Mouse (Mus musculus): ENCODE data around the gene Bicra. TPM values are rescaled to one million over a fixed set of nuclear protein-coding genes. Genes with fewer than 3 reads are reported as not detected.

Gene Bicra
- polyA plus RNA-seq, 1 experiment = 21.2 TPM

GRCm38 (mm10) chr7:15945721-15946536, 101.8 kb downstream of the Bicra start, which contains the start of gene Nop53:
TSS of gene Nop53 (minus strand) at chr7:15946074.
- DNase-seq = peak; percentile 94
- no peak for TF ChIP-seq CTCF (IDR thresholded peaks at IDR 0.05; ENCODE audit: insufficient read depth, low read length)
- TF ChIP-seq POLR2A (IDR thresholded peaks at IDR 0.05; ENCODE audit: borderline replicate concordance, extremely low read depth, low read depth, low read length) = peak; percentile 75; the same call in 1 of the 2 replicates
- peaks cover 7% of the 10 kb centered on the region for H3K4me1 ChIP-seq (ENCODE audit: control insufficient read depth, insufficient read depth, low read length)
- WGBS = 1% methylated on average over 59 of the region's 59 CpGs
- peak within 1 kb of the TSS; percentile 61 for H3K4me3 ChIP-seq (replicated peaks; ENCODE audit: extremely low read depth, low read depth, low read length)

GRCm38 (mm10) chr7:15945211-15945610, 102.5 kb downstream of the Bicra start:
- H3K4me1 ChIP-seq (ENCODE audit: control insufficient read depth, insufficient read depth, low read length) = peaks cover 7% of the 10 kb centered on the region
- 4% methylated on average over 8 of the region's 8 CpGs for WGBS

GRCm38 (mm10) chr7:15944311-15944710, 103.4 kb downstream of the Bicra start:
- 89% methylated on average over 1 of the region's 1 CpGs for WGBS
- TF ChIP-seq CTCF (IDR thresholded peaks at IDR 0.05; ENCODE audit: insufficient read depth, low read length) (no peak), POLR2A (IDR thresholded peaks at IDR 0.05; ENCODE audit: borderline replicate concordance, extremely low read depth, low read depth, low read length) (no peak)

More at GRCm38 (mm10) chr7:15945211-15945610, 102.5 kb downstream of the Bicra start:
- no peak for DNase-seq
- peak overlapping the region; percentile 61 for H3K4me3 ChIP-seq (replicated peaks; ENCODE audit: extremely low read depth, low read depth, low read length)
- no peak for TF ChIP-seq CTCF (IDR thresholded peaks at IDR 0.05; ENCODE audit: insufficient read depth, low read length)
- no peak for TF ChIP-seq POLR2A (IDR thresholded peaks at IDR 0.05; ENCODE audit: borderline replicate concordance, extremely low read depth, low read depth, low read length)

GRCm38 (mm10) chr7:15938621-15939020, 109.1 kb downstream of the Bicra start:
- Histone ChIP-seq H3K4me3 (replicated peaks; ENCODE audit: extremely low read depth, low read depth, low read length) (no peak overlapping the region), H3K4me1 (ENCODE audit: control insufficient read depth, insufficient read depth, low read length) (0 out of 2 replicates have a peak, but pooled peaks cover under 1% of the 10 kb centered on the region)
- 91% methylated on average over 3 of the region's 3 CpGs for WGBS
- TF ChIP-seq POLR2A (IDR thresholded peaks at IDR 0.05; ENCODE audit: borderline replicate concordance, extremely low read depth, low read depth, low read length) (no peak), CTCF (IDR thresholded peaks at IDR 0.05; ENCODE audit: insufficient read depth, low read length) (no peak)
- DNase-seq = no peak

More at GRCm38 (mm10) chr7:15944311-15944710, 103.4 kb downstream of the Bicra start:
- no peak overlapping the region for H3K4me3 ChIP-seq (replicated peaks; ENCODE audit: extremely low read depth, low read depth, low read length)
- peaks cover 7% of the 10 kb centered on the region for H3K4me1 ChIP-seq (ENCODE audit: control insufficient read depth, insufficient read depth, low read length)
- DNase-seq = no peak

- TF ChIP-seq POLR2A (IDR thresholded peaks at IDR 0.05; ENCODE audit: borderline replicate concordance, extremely low read depth, low read depth, low read length) = no peak
- TF ChIP-seq CTCF (IDR thresholded peaks at IDR 0.05; ENCODE audit: insufficient read depth, low read length) = no peak
- H3K4me3 ChIP-seq (replicated peaks; ENCODE audit: extremely low read depth, low read depth, low read length) = no peak overlapping the region
- no peak for DNase-seq
- 0 out of 2 replicates have a peak, but pooled peaks cover 3% of the 10 kb centered on the region for H3K4me1 ChIP-seq (ENCODE audit: control insufficient read depth, insufficient read depth, low read length)
- WGBS = 73% methylated on average over 5 of the region's 5 CpGs
Observed at GRCm38 (mm10) chr7:15937491-15937890, 110.2 kb downstream of the Bicra start.

GRCm38 (mm10) chr7:15933437-15934359, 114.0 kb downstream of the Bicra start:
- no peak for TF ChIP-seq POLR2A (IDR thresholded peaks at IDR 0.05; ENCODE audit: borderline replicate concordance, extremely low read depth, low read depth, low read length)
- TF ChIP-seq CTCF (IDR thresholded peaks at IDR 0.05; ENCODE audit: insufficient read depth, low read length) = no peak
- Histone ChIP-seq H3K4me1 (ENCODE audit: control insufficient read depth, insufficient read depth, low read length) (0 out of 2 replicates have a peak, but pooled peaks cover 3% of the 10 kb centered on the region), H3K4me3 (replicated peaks; ENCODE audit: extremely low read depth, low read depth, low read length) (no peak overlapping the region)
- 29% methylated on average over 16 of the region's 16 CpGs for WGBS
- DNase-seq = no peak

GRCm38 (mm10) chr7:15931635-15932034, 116.1 kb downstream of the Bicra start:
- Histone ChIP-seq H3K4me1 (ENCODE audit: control insufficient read depth, insufficient read depth, low read length) (0 out of 2 replicates have a peak, but pooled peaks cover 3% of the 10 kb centered on the region), H3K4me3 (replicated peaks; ENCODE audit: extremely low read depth, low read depth, low read length) (no peak overlapping the region)
- TF ChIP-seq CTCF (IDR thresholded peaks at IDR 0.05; ENCODE audit: insufficient read depth, low read length) (no peak), POLR2A (IDR thresholded peaks at IDR 0.05; ENCODE audit: borderline replicate concordance, extremely low read depth, low read depth, low read length) (no peak)
- DNase-seq = no peak
- 30% methylated on average over 3 of the region's 3 CpGs for WGBS

- no peak for TF ChIP-seq CTCF (IDR thresholded peaks at IDR 0.05; ENCODE audit: insufficient read depth, low read length)
- TF ChIP-seq POLR2A (IDR thresholded peaks at IDR 0.05; ENCODE audit: borderline replicate concordance, extremely low read depth, low read depth, low read length) = no peak
- Histone ChIP-seq H3K4me1 (ENCODE audit: control insufficient read depth, insufficient read depth, low read length) (0 out of 2 replicates have a peak, but pooled peaks cover 3% of the 10 kb centered on the region), H3K4me3 (replicated peaks; ENCODE audit: extremely low read depth, low read depth, low read length) (no peak overlapping the region)
- no peak for DNase-seq
- 64% methylated on average over 2 of the region's 2 CpGs for WGBS
Observed at GRCm38 (mm10) chr7:15930543-15930942, 117.2 kb downstream of the Bicra start.

- H3K4me1 ChIP-seq (ENCODE audit: control insufficient read depth, insufficient read depth, low read length) = 0 out of 2 replicates have a peak, but pooled peaks cover 3% of the 10 kb centered on the region
- DNase-seq = peak; percentile 72
- no peak overlapping the region for H3K4me3 ChIP-seq (replicated peaks; ENCODE audit: extremely low read depth, low read depth, low read length)
- no peak for TF ChIP-seq POLR2A (IDR thresholded peaks at IDR 0.05; ENCODE audit: borderline replicate concordance, extremely low read depth, low read depth, low read length)
- peak; percentile 96 for TF ChIP-seq CTCF (IDR thresholded peaks at IDR 0.05; ENCODE audit: insufficient read depth, low read length)
- WGBS = 17% methylated on average over 4 of the region's 4 CpGs
Observed at GRCm38 (mm10) chr7:15929910-15930309, 117.8 kb downstream of the Bicra start.

Data from lung, adult 2 months (tissue).